17 mouse cellular contexts compared by ENCODE assay signal in genomic region chr2:146337540-146337939, GRCm38 (mm10).
"Had no signal": no experiment of that assay in that cellular context is flagged by ENCODE, and none has a peak within 500 bp of the region (broad histone marks: within the 10 kb centered on the region; RNA-seq: fewer than 3 reads in every experiment).

No protein-coding gene starts in this region.

- H3K27me3 ChIP-seq: stomach, embryonic 15.5 days had no signal

- DNase-seq: retina, postnatal 1 day; right cerebral cortex, adult 18-20 months; right cerebral cortex, postnatal 14 days; right cerebral cortex, postnatal 25 days; right cerebral cortex, postnatal 4 days; spleen, adult 18-20 months; thymus, adult 18-20 months; thymus, adult 2 months; thymus, postnatal 14 days; thymus, postnatal 25 days; thymus, postnatal 36 days; thymus, postnatal 4 days had no signal

- H3K27ac ChIP-seq: neural tube, embryonic 12.5 days; neural tube, embryonic 13.5 days; neural tube, embryonic 15.5 days; stomach, embryonic 15.5 days; stomach, postnatal 0 days had no signal

- H3K9ac ChIP-seq: neural tube, embryonic 12.5 days; neural tube, embryonic 13.5 days; neural tube, embryonic 15.5 days; stomach, embryonic 15.5 days had no signal

- H3K4me2 ChIP-seq: neural tube, embryonic 12.5 days; neural tube, embryonic 13.5 days; neural tube, embryonic 15.5 days; stomach, embryonic 15.5 days had no signal

- H3K4me3 ChIP-seq: neural tube, embryonic 12.5 days; neural tube, embryonic 13.5 days; neural tube, embryonic 15.5 days; stomach, embryonic 15.5 days had no signal

- H3K4me1 ChIP-seq: neural tube, embryonic 15.5 days; stomach, embryonic 15.5 days had no signal

- H3K9me3 ChIP-seq: neural tube, embryonic 12.5 days; neural tube, embryonic 13.5 days; neural tube, embryonic 15.5 days; stomach, embryonic 15.5 days had no signal

- H3K36me3 ChIP-seq: stomach, embryonic 15.5 days had no signal
